Mouse (Mus musculus) intestine, embryonic 15.5 days (tissue): ENCODE results near the gene Capza2. TPM values are rescaled to one million over a fixed set of nuclear protein-coding genes. Genes with fewer than 3 reads are reported as not detected.

ENCODE experiments used
- ATAC-seq: fragments of 200-750 bp; cut with Nextera tagmentation; 2 replicates; pipeline ENCODE4 v1.8.0; 2017; ENCODE audit warnings: moderate TSS enrichment, moderate library complexity
- H3K27ac ChIP-seq: fragments of 300-500 bp; sonication (generic); 2 replicates; pipeline ENCODE4 v1.5.1; 2015; ENCODE audit warnings: mild to moderate bottlenecking, inconsistent platforms
- H3K27me3 ChIP-seq: fragments of 300-500 bp; sonication (generic); replicated peaks from 2 replicates; pipeline ENCODE4 v1.6.1; 2015; ENCODE audit warnings: inconsistent platforms
- H3K36me3 ChIP-seq: fragments of 300-500 bp; sonication (generic); 2 replicates; pipeline ENCODE4 v1.6.1; 2015; ENCODE audit warnings: inconsistent platforms
- H3K4me1 ChIP-seq: fragments of 300-500 bp; sonication (generic); replicated peaks from 2 replicates; pipeline ENCODE4 v1.6.1; 2015; ENCODE audit warnings: inconsistent platforms
- H3K4me2 ChIP-seq: fragments of 300-500 bp; sonication (generic); replicated peaks from 2 replicates; pipeline ENCODE4 v1.6.1; 2015; ENCODE audit warnings: mild to moderate bottlenecking, inconsistent platforms
- H3K4me3 ChIP-seq: fragments of 300-500 bp; sonication (generic); replicated peaks from 2 replicates; pipeline ENCODE4 v1.5.1; 2015; ENCODE audit warnings: inconsistent platforms
- H3K9ac ChIP-seq: fragments of 300-500 bp; sonication (generic); 2 replicates; pipeline ENCODE4 v1.6.1; 2015; ENCODE audit warnings: inconsistent platforms
- H3K9me3 ChIP-seq: fragments of 300-500 bp; sonication (generic); 2 replicates; pipeline ENCODE4 v1.6.1; 2016; ENCODE audit warnings: inconsistent platforms
- WGBS: fragments of 180-500 bp; shearing (Covaris S2); methylation state at CpG from one replicate; pipeline ENCODE4 v1.1.7; 2015; 5-methylcytosine and 5-hydroxymethylcytosine counted together
- polyA plus RNA-seq: library from polyadenylated mRNA; unstranded; fragments of >200 nt; fragmentation: Nextera tagmentation; extraction: Ambion mirVana; gene quantifications from 2 replicates; pipeline ENCODE4 v1.2.1, GENCODE M21; 2015

Gene Capza2
- 223 and 245 TPM in 2 replicates for polyA plus RNA-seq

GRCm38 (mm10) chr6:17635615-17636284 is at the start of gene Capza2:
Capza2 (plus strand) TSS chr6:17636234.
- WGBS: 68% methylated on average over 7 of the region's 7 CpGs
- Histone ChIP-seq H3K4me2 (peak within 1 kb of the TSS; percentile 63), H3K9ac (peak within 1 kb of the TSS; percentile 94), H3K4me3 (peak within 1 kb of the TSS; percentile 81), H3K27ac (peak within 1 kb of the TSS; percentile 94), H3K9me3 (no peaks in the 10 kb centered on the region), H3K27me3 (no peaks in the 10 kb centered on the region), H3K36me3 (no peaks in the 10 kb centered on the region), H3K4me1 (0 out of 2 replicates have a peak, but pooled peaks cover 3% of the 10 kb centered on the region)
- ATAC-seq: no peak

- peak; percentile 89 for ATAC-seq
- Histone ChIP-seq H3K9me3 (0 out of 2 replicates have a peak, but pooled peaks cover 4% of the 10 kb centered on the region), H3K9ac (no peak overlapping the region), H3K27me3 (no peaks in the 10 kb centered on the region), H3K4me1 (0 out of 2 replicates have a peak, but pooled peaks cover 3% of the 10 kb centered on the region), H3K4me3 (no peak overlapping the region), H3K27ac (no peak overlapping the region), H3K4me2 (peak overlapping the region; percentile 47), H3K36me3 (no peaks in the 10 kb centered on the region)
- WGBS: 20% methylated on average over 16 of the region's 16 CpGs
Measured at GRCm38 (mm10) chr6:17589049-17589952, 46.7 kb upstream of the Capza2 start.

GRCm38 (mm10) chr6:17589953-17590627 is 45.9 kb upstream of the Capza2 start:
- 32% methylated on average over 8 of the region's 8 CpGs for WGBS
- no peak overlapping the region for H3K27ac ChIP-seq
- no peak overlapping the region for H3K4me2 ChIP-seq
- H3K27me3 ChIP-seq: no peaks in the 10 kb centered on the region
- 0 out of 2 replicates have a peak, but pooled peaks cover 3% of the 10 kb centered on the region for H3K4me1 ChIP-seq
- no peaks in the 10 kb centered on the region for H3K36me3 ChIP-seq
- H3K9me3 ChIP-seq: 0 out of 2 replicates have a peak, but pooled peaks cover 4% of the 10 kb centered on the region
- peak; percentile 77 for ATAC-seq
- H3K4me3 ChIP-seq: no peak overlapping the region
- H3K9ac ChIP-seq: no peak overlapping the region

DNA sequence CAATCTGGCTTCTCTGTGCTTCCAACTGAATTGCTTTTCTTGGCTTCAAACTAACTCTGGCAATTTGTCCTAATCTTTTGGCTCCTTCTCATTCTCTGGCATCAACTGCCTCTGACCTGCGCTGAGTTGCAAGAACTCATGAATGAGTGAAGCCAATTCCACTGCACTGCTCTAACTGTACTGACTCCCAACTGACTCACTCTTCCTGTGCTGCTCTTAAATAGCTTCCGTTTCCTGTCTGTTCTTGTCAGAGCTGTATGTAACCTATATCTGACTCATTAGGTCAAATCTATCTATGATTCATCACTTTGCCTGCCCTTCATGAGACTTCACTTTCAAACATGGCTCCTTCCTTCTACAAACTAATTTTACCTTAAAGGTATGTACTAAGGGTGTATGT is 42.1 kb upstream of the Capza2 start:
- WGBS: 91% methylated on average over 2 of the region's 2 CpGs
- peaks cover 10% of the 10 kb centered on the region for H3K4me1 ChIP-seq
- H3K27ac ChIP-seq: no peak overlapping the region
- H3K9me3 ChIP-seq: 0 out of 2 replicates have a peak, but pooled peaks cover 4% of the 10 kb centered on the region
- H3K4me3 ChIP-seq: no peak overlapping the region
- H3K36me3 ChIP-seq: no peaks in the 10 kb centered on the region
- no peak for ATAC-seq
- no peak overlapping the region for H3K9ac ChIP-seq
- no peaks in the 10 kb centered on the region for H3K27me3 ChIP-seq
- H3K4me2 ChIP-seq: no peak overlapping the region

- ATAC-seq: peak; percentile 95
- Histone ChIP-seq H3K4me2 (no peak overlapping the region), H3K4me3 (no peak overlapping the region), H3K27ac (no peak overlapping the region), H3K9me3 (0 out of 2 replicates have a peak, but pooled peaks cover 4% of the 10 kb centered on the region), H3K4me1 (peaks cover 7% of the 10 kb centered on the region), H3K9ac (no peak overlapping the region), H3K27me3 (no peaks in the 10 kb centered on the region), H3K36me3 (no peaks in the 10 kb centered on the region)
- WGBS: 42% methylated on average over 11 of the region's 11 CpGs
Measured at GRCm38 (mm10) chr6:17595712-17596462, 40.1 kb upstream of the Capza2 start.

DNA sequence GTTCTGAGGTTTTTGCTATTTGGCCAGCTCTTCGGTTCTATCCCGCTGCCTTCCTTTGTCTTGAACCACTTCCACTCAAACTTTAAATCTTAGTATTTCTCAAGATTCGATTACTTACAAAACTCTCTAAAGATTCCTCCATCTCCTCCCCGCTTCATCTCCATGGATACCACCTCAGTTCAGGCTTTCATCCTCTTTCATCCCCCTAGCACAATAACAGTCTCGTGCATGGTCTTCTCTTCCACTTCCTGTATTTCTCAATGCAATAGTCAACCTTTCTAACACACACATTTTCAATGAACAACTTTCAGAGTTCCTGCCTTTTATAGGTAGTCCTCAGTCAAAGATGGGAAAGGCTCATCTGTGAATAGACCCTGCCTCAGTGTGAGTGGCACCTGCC is 36.7 kb upstream of the Capza2 start:
- H3K9me3 ChIP-seq: no peaks in the 10 kb centered on the region
- no peak for ATAC-seq
- peaks cover 7% of the 10 kb centered on the region for H3K4me1 ChIP-seq
- no peak overlapping the region for H3K9ac ChIP-seq
- H3K36me3 ChIP-seq: no peaks in the 10 kb centered on the region
- H3K4me2 ChIP-seq: no peak overlapping the region
- H3K27me3 ChIP-seq: no peaks in the 10 kb centered on the region
- WGBS: 90% methylated on average over 5 of the region's 5 CpGs
- H3K27ac ChIP-seq: no peak overlapping the region
- H3K4me3 ChIP-seq: no peak overlapping the region

DNA sequence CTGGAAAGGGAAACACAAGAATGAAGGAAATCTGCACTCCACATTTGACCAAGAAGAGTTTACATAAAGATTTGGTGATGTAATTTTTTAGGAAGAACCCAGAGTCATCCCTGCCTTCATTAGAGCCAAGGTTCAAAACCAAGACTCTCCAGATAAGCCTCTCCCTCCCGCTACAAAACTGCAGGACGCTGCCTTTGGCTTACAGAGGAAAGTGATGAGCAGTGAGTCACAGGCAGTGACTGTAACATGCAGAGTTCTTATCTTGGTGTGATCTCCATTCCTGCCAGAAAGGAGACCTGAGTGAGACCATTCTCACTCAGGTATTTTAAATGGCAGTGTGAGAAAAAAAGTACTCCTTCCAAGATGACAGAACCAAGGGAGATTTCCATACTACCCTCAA is 34.5 kb upstream of the Capza2 start:
- H3K4me3 ChIP-seq: no peak overlapping the region
- H3K9me3 ChIP-seq: no peaks in the 10 kb centered on the region
- no peak overlapping the region for H3K27ac ChIP-seq
- ATAC-seq: no peak
- no peaks in the 10 kb centered on the region for H3K4me1 ChIP-seq
- H3K4me2 ChIP-seq: no peak overlapping the region
- H3K36me3 ChIP-seq: no peaks in the 10 kb centered on the region
- 49% methylated on average over 2 of the region's 2 CpGs for WGBS
- no peak overlapping the region for H3K9ac ChIP-seq
- no peaks in the 10 kb centered on the region for H3K27me3 ChIP-seq

DNA sequence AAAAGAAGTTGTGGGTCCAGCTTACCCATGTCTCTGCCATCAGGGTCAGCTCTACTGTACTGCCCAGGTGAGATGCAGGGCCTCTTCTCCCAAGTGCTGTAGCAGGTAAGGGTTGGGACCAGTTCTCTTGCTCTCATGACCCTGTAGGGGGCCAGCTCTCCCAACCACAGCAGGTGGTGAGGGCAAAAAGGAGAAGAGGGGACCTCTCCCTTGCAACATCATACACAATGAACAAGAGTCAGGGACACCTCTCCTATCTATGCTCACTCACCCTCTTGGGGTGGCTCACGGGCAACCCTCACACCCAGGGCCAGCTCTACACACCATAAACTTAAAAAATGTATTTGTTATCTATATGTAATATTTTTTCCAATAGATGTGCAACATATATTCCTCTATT is 29.1 kb upstream of the Capza2 start:
- ATAC-seq: no peak
- Histone ChIP-seq H3K4me2 (no peak overlapping the region), H3K9me3 (no peaks in the 10 kb centered on the region), H3K27me3 (no peaks in the 10 kb centered on the region), H3K9ac (no peak overlapping the region), H3K36me3 (no peaks in the 10 kb centered on the region), H3K4me1 (no peaks in the 10 kb centered on the region), H3K27ac (no peak overlapping the region), H3K4me3 (no peak overlapping the region)
- 85% methylated on average over 1 of the region's 1 CpGs for WGBS

DNA sequence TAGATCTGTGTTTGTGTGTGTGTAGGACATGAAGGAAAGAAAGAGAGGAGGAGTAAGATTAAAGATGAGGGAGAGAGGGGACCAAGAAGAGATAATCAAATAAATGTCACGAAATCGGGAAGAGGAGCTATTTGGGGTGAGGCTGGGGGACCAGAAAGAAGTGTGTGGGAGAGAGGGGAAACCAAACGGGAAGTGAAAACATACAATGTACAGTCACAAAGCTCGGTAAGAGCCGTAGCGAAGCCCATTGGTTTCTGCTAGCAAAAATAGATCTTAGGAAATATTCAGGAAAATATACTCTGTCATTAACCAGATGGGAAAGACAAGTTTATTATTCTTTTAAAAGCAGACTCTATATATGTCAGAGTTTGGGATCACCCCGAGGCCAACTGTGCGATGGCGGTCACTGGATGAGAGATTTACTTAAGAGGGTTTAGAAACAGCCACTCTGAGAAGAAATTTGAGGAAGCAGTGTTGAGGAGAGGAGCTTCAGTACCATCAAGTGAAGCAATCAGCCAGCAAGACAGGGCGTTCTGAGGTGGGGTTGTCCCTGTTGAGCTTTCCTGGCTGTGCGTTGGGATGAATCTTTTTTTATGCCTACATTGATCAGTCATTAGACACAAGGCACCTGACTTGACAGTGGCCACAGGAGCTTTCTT is 24.6 kb upstream of the Capza2 start:
- 84% methylated on average over 11 of the region's 11 CpGs for WGBS
- no peaks in the 10 kb centered on the region for H3K27me3 ChIP-seq

DNA sequence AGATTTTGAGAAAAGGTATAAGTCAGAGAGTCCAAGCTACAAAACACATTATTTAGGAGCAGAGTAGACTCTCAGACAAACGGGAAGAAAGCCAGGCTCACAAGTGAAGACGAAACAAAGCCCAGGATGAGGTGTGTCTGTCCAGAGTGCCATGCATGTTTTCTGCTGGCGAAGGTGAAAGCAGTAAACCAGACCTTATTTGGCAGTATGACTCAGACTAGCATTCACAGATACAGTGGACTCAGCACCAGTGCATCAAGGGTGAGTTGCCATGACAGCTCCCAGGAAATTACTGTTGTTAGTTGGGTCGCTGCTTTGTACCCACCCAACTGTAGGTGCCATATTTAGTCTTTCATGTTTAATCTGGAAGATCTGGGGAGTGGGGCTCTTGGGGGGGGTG is 23.4 kb upstream of the Capza2 start:
- WGBS: 65% methylated on average over 4 of the region's 4 CpGs
- H3K4me3 ChIP-seq: no peak overlapping the region
- no peaks in the 10 kb centered on the region for H3K4me1 ChIP-seq
- H3K27me3 ChIP-seq: no peaks in the 10 kb centered on the region
- H3K27ac ChIP-seq: no peak overlapping the region
- ATAC-seq: peak; percentile 68
- H3K9ac ChIP-seq: no peak overlapping the region
- H3K9me3 ChIP-seq: no peaks in the 10 kb centered on the region
- H3K4me2 ChIP-seq: no peak overlapping the region
- no peaks in the 10 kb centered on the region for H3K36me3 ChIP-seq

More for the DNA sequence above, 24.6 kb upstream of the Capza2 start:
- Histone ChIP-seq H3K4me2 (no peak overlapping the region), H3K36me3 (no peaks in the 10 kb centered on the region), H3K4me3 (no peak overlapping the region), H3K9ac (no peak overlapping the region), H3K27ac (no peak overlapping the region), H3K4me1 (no peaks in the 10 kb centered on the region), H3K9me3 (no peaks in the 10 kb centered on the region)
- no peak for ATAC-seq

- Histone ChIP-seq H3K9me3 (no peaks in the 10 kb centered on the region), H3K4me2 (no peak overlapping the region), H3K27me3 (no peaks in the 10 kb centered on the region), H3K36me3 (no peaks in the 10 kb centered on the region), H3K9ac (no peak overlapping the region), H3K4me1 (no peaks in the 10 kb centered on the region), H3K4me3 (no peak overlapping the region), H3K27ac (no peak overlapping the region)
- ATAC-seq: no peak
- WGBS: 85% methylated on average over 4 of the region's 4 CpGs
Measured at GRCm38 (mm10) chr6:17620823-17621222, 15.2 kb upstream of the Capza2 start.
